Comparison of ENCODE assay signal across 8 mouse cellular contexts in the genomic region with DNA sequence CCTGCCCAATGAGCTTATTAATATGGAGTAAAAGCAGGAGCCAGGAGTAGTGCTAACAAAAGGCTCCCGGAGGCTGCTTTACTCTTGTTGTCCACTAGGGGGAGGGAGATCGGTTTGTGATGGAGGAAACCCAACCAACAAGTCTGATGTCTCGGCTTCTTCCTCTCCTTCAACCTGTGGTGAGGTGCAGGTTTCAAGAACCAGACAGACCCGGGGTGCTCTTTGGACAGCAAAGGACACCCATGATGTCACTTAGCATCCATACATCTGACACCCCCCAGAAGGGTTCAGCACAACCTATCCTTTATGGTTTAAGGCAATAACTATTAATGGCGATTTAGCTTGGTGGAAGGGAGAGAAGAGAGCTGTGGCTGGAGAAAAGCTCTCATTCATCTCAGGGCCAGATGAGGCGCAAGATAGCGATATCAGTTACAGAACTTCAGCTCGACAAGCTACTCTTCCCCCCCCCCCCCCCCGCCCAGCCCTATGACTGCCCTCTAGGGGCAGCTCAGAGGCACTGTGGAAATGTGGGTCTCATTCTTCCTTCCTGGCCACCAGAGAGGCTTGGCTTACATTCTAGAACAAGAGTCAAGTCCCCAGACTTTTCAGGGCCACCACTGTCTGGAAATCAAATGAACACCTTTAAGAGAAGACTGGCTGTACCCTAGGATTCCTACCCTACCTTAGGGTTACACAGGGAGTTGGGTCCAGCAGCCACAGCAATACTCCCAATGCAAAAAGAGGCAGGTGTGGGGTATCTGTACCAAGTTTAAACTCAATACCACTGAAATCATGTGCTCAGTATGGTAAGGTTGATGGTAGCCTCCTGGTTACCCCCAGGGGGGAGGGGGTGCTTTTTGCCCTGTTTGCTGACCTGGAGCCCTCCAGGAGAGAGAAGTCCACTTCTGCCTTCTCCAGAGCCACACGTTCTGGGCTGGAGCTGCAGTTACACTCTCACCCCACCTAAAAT. TPM values are rescaled to one million over a fixed set of nuclear protein-coding genes. Genes with fewer than 3 reads are reported as not detected.
A peak's percentile ranks its signal among the peaks of the same experiment; 100 is the strongest.
DNase-seq lines count a peak whose midpoint lies in the region; ATAC-seq and TF ChIP-seq lines count a peak whose summit lies in the region.

No protein-coding gene starts in this region.

- no peak for DNase-seq in testis, postnatal 10 days (ENCODE audit: low spot score)
- DNase-seq in lung, postnatal 0 days (ENCODE audit: low spot score), result peak; percentile 82
- DNase-seq in retina, embryonic 14.5 days (ENCODE audit: low spot score), result peak; percentile 88
- DNase-seq in layer of hippocampus, adult 11-12 months (ENCODE audit: low spot score), result no peak

- no peak overlapping the region for H3K27ac ChIP-seq in testis, adult 2 months (ENCODE audit: control insufficient read depth, insufficient read depth, low read depth, low read length)
- H3K27ac ChIP-seq in bone marrow, adult 2 months (ENCODE audit: control insufficient read depth, insufficient read depth, low read depth, low read length, poor library complexity), result no peak overlapping the region
- no peak overlapping the region for H3K27ac ChIP-seq in forebrain, embryonic 16.5 days (ENCODE audit: low read length)
- H3K27ac ChIP-seq in intestine, embryonic 15.5 days, result 0 out of 2 replicates have a peak overlapping the region, but pooled peaks have one; percentile 22
- H3K27ac ChIP-seq in lung, postnatal 0 days (ENCODE audit: low read length), result no peak overlapping the region

- TF ChIP-seq EP300 in lung, postnatal 0 days (IDR thresholded peaks at IDR 0.05), result no peak

- H3K4me2 ChIP-seq in forebrain, embryonic 16.5 days (ENCODE audit: low read length), result peak overlapping the region; percentile 30; the same call in 1 of the 2 replicates
- H3K4me2 ChIP-seq in intestine, embryonic 15.5 days (replicated peaks), result no peak overlapping the region
- H3K4me2 ChIP-seq in lung, postnatal 0 days (replicated peaks; ENCODE audit: low read depth, low read length), result 0 out of 2 replicates have a peak overlapping the region, but pooled peaks have one; percentile 25

- H3K9ac ChIP-seq in forebrain, embryonic 16.5 days (replicated peaks; ENCODE audit: low read depth, low read length), result no peak overlapping the region; the same call in 1 of the 2 replicates
- H3K9ac ChIP-seq in intestine, embryonic 15.5 days, result no peak overlapping the region
- no peak overlapping the region for H3K9ac ChIP-seq in lung, postnatal 0 days (replicated peaks; ENCODE audit: low read depth)

- no peaks in the 10 kb centered on the region for H3K36me3 ChIP-seq in testis, adult 2 months (ENCODE audit: control insufficient read depth, insufficient read depth, low read length)
- H3K36me3 ChIP-seq in forebrain, embryonic 16.5 days (ENCODE audit: control insufficient read depth, insufficient read depth), result no peaks in the 10 kb centered on the region
- peaks cover 40% of the 10 kb centered on the region for H3K36me3 ChIP-seq in intestine, embryonic 15.5 days
- H3K36me3 ChIP-seq in lung, postnatal 0 days (ENCODE audit: insufficient read depth, low read length), result 0 out of 2 replicates have a peak, but pooled peaks cover under 1% of the 10 kb centered on the region

- no peak overlapping the region for H3K4me3 ChIP-seq in testis, adult 2 months (ENCODE audit: control insufficient read depth, low read depth, low read length)
- no peak overlapping the region for H3K4me3 ChIP-seq in bone marrow, adult 2 months (replicated peaks; ENCODE audit: control insufficient read depth, low read depth, low read length)
- peak overlapping the region; percentile 18; the same call in 1 of the 2 replicates for H3K4me3 ChIP-seq in forebrain, embryonic 16.5 days (replicated peaks; ENCODE audit: low read length)
- H3K4me3 ChIP-seq in intestine, embryonic 15.5 days (replicated peaks), result no peak overlapping the region
- no peak overlapping the region for H3K4me3 ChIP-seq in lung, postnatal 0 days (ENCODE audit: low read depth, low read length)

- TF ChIP-seq CTCF in testis, adult 2 months (IDR thresholded peaks at IDR 0.05; ENCODE audit: control insufficient read depth, insufficient read depth, insufficient replicate concordance, low read depth, low read length), result peak; percentile 48
- TF ChIP-seq CTCF in bone marrow, adult 2 months (IDR thresholded peaks at IDR 0.05; ENCODE audit: control insufficient read depth, insufficient read depth, low read length), result peak; percentile 59
- TF ChIP-seq CTCF in lung, postnatal 0 days (IDR thresholded peaks at IDR 0.05), result peak; percentile 80

- peaks cover 7% of the 10 kb centered on the region for H3K4me1 ChIP-seq in testis, adult 2 months (ENCODE audit: control insufficient read depth, insufficient read depth, low read length)
- H3K4me1 ChIP-seq in bone marrow, adult 2 months (ENCODE audit: control insufficient read depth, insufficient read depth, low read length), result no peaks in the 10 kb centered on the region; the same call in 1 of the 2 replicates
- H3K4me1 ChIP-seq in forebrain, embryonic 16.5 days (replicated peaks; ENCODE audit: control insufficient read depth, insufficient read depth, low read length), result peaks cover 13% of the 10 kb centered on the region
- peaks cover 42% of the 10 kb centered on the region for H3K4me1 ChIP-seq in intestine, embryonic 15.5 days (replicated peaks)
- H3K4me1 ChIP-seq in lung, postnatal 0 days (ENCODE audit: insufficient read depth, low read depth, low read length), result no peaks in the 10 kb centered on the region

- no peak for TF ChIP-seq POLR2A in testis, adult 2 months (IDR thresholded peaks at IDR 0.05; ENCODE audit: control insufficient read depth, low read depth, low read length)
- no peak for TF ChIP-seq POLR2A in bone marrow, adult 2 months (IDR thresholded peaks at IDR 0.05; ENCODE audit: borderline replicate concordance, control insufficient read depth, low read depth, low read length)

- H3K27me3 ChIP-seq in testis, adult 2 months (ENCODE audit: control insufficient read depth, insufficient read depth, low read length), result no peaks in the 10 kb centered on the region
- H3K27me3 ChIP-seq in forebrain, embryonic 16.5 days (replicated peaks; ENCODE audit: control insufficient read depth, insufficient read depth, low read length), result no peaks in the 10 kb centered on the region
- H3K27me3 ChIP-seq in intestine, embryonic 15.5 days (replicated peaks), result no peaks in the 10 kb centered on the region
- no peaks in the 10 kb centered on the region for H3K27me3 ChIP-seq in lung, postnatal 0 days (replicated peaks; ENCODE audit: insufficient read depth, low read length)

- 10% methylated on average over 10 of the region's 10 CpGs for WGBS in bone marrow, adult 2 months
- WGBS in forebrain, embryonic 16.5 days, result 19% methylated on average over 7 of the region's 10 CpGs
- 17% methylated on average over 10 of the region's 10 CpGs for WGBS in intestine, embryonic 15.5 days
- 18% methylated on average over 9 of the region's 10 CpGs for WGBS in lung, postnatal 0 days

- H3K9me3 ChIP-seq in forebrain, embryonic 16.5 days (ENCODE audit: control insufficient read depth, low read length), result no peaks in the 10 kb centered on the region
- H3K9me3 ChIP-seq in intestine, embryonic 15.5 days, result no peaks in the 10 kb centered on the region
- H3K9me3 ChIP-seq in lung, postnatal 0 days (ENCODE audit: low read length), result no peaks in the 10 kb centered on the region

- peak; percentile 51 for ATAC-seq in forebrain, embryonic 16.5 days
- peak; percentile 12; the same call in 1 of the 2 replicates for ATAC-seq in intestine, embryonic 15.5 days
- peak; percentile 55 for ATAC-seq in lung, postnatal 0 days

RNA-seq across cellular contexts. Expression of a gene that starts 9.6 kb away (rescaled TPM):
- polyA plus RNA-seq in testis, adult 2 months (2012; rRNA removed), result 4.0 and 4.3 TPM in 2 replicates
- polyA plus RNA-seq in bone marrow, adult 2 months (2011; ENCODE audit: insufficient read depth, insufficient read length, low replicate concordance, missing spikeins), result 20.3 and 80.6 TPM in 2 replicates
- polyA plus RNA-seq in forebrain, embryonic 16.5 days (2015; fragmentation: Nextera tagmentation; extraction: Ambion mirVana), result 1,169 and 1,368 TPM in 2 replicates
- polyA plus RNA-seq in intestine, embryonic 15.5 days (2015; fragmentation: Nextera tagmentation; extraction: Ambion mirVana), result 881 and 991 TPM in 2 replicates
- 286 and 310 TPM in 2 replicates for polyA plus RNA-seq in lung, postnatal 0 days (2015; fragmentation: Nextera tagmentation; extraction: Ambion mirVana)

RNA-seq across cellular contexts. Expression of a gene that starts 33.1 kb away (rescaled TPM):
- 5.6 and 6.7 TPM in 2 replicates for polyA plus RNA-seq in testis, adult 2 months (2012; rRNA removed)
- polyA plus RNA-seq in bone marrow, adult 2 months (2011; ENCODE audit: insufficient read depth, insufficient read length, low replicate concordance, missing spikeins), result 0.43 and 6.6 TPM in 2 replicates
- polyA plus RNA-seq in forebrain, embryonic 16.5 days (2015; fragmentation: Nextera tagmentation; extraction: Ambion mirVana), result 8.2 and 9.2 TPM in 2 replicates
- polyA plus RNA-seq in intestine, embryonic 15.5 days (2015; fragmentation: Nextera tagmentation; extraction: Ambion mirVana), result 5.6 and 7.3 TPM in 2 replicates
- 1.9 and 2.1 TPM in 2 replicates for polyA plus RNA-seq in lung, postnatal 0 days (2015; fragmentation: Nextera tagmentation; extraction: Ambion mirVana)

Comparison
In these comparisons a context has a peak if more than half of its experiments do, and no peak if none do; other contexts are left out.
1. DNase-seq: peak in lung, postnatal 0 days (single experiment) and retina, embryonic 14.5 days (single experiment); none in testis, postnatal 10 days (single experiment) and layer of hippocampus, adult 11-12 months (single experiment).
2. Peak in every context shown above with its lines, with median percentiles within 50 percentile points of each other: CTCF ChIP-seq and ATAC-seq.